In the genomic region with DNA sequence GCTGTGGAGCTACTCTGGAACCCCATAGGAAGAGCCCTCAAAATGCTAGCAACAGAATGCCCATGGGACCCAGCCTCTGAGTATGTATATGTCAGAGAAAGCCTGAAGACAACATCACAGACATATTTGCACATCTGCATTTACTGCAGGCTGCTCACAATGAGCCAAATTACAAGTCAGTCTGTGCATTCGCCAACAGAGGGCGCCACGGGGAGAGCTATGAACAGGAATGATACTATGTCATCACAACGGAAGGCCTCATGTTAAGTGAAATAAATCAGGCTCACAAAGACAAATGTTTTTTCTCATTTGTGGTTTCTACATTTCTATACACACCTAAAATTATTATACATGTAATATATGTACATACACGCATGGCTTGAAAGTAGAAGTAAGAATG, we compare ENCODE assay signal across 10 mouse cellular contexts.
DNase-seq lines count a peak whose midpoint lies in the region; ATAC-seq and TF ChIP-seq lines count a peak whose summit lies in the region.
"Had no signal": no experiment of that assay in that cellular context is flagged by ENCODE, and none has a peak within 500 bp of the region (broad histone marks: within the 10 kb centered on the region; RNA-seq: fewer than 3 reads in every experiment).

No protein-coding gene starts in this region.

- no peak overlapping the region for H3K4me3 ChIP-seq in kidney, adult 2 months (ENCODE audit: insufficient read depth, low read depth, low read length)
- H3K4me3 ChIP-seq in kidney, embryonic 14.5 days (ENCODE audit: low read length), result no peak overlapping the region
- H3K4me3 ChIP-seq in ES-Bruce4 (ENCODE audit: low read depth, low read length), result no peak overlapping the region

- TF ChIP-seq EP300 in ES-Bruce4 (IDR thresholded peaks at IDR 0.05; ENCODE audit: insufficient read depth, low read depth, low read length), result no peak

- no peaks in the 10 kb centered on the region for H3K9me3 ChIP-seq in kidney, embryonic 14.5 days (ENCODE audit: control insufficient read depth, low read length)
- H3K9me3 ChIP-seq in ES-Bruce4 (replicated peaks; ENCODE audit: control insufficient read depth, insufficient read depth, low read length, poor library complexity, severe bottlenecking), result no peaks in the 10 kb centered on the region

- no peaks in the 10 kb centered on the region for H3K36me3 ChIP-seq in kidney, adult 2 months (ENCODE audit: control insufficient read depth, insufficient read depth, low read length)
- peaks cover 13% of the 10 kb centered on the region; the same call in 1 of the 2 replicates for H3K36me3 ChIP-seq in kidney, embryonic 14.5 days (ENCODE audit: control insufficient read depth, insufficient read depth, low read length)
- peaks cover 3% of the 10 kb centered on the region; the same call in 1 of the 2 replicates for H3K36me3 ChIP-seq in ES-Bruce4 (ENCODE audit: control insufficient read depth, insufficient read depth, low read length, poor library complexity, severe bottlenecking)

- no peaks in the 10 kb centered on the region; the same call in 1 of the 2 replicates for H3K27me3 ChIP-seq in kidney, adult 2 months (replicated peaks; ENCODE audit: control insufficient read depth, insufficient read depth, low read length)
- no peaks in the 10 kb centered on the region for H3K27me3 ChIP-seq in kidney, embryonic 14.5 days (ENCODE audit: control insufficient read depth, insufficient read depth, low read length)
- no peaks in the 10 kb centered on the region; the same call in 1 of the 2 replicates for H3K27me3 ChIP-seq in ES-Bruce4 (ENCODE audit: control insufficient read depth, insufficient read depth, low read length, poor library complexity, severe bottlenecking)

- no peak overlapping the region for H3K9ac ChIP-seq in kidney, embryonic 14.5 days (ENCODE audit: low read depth, low read length)
- H3K9ac ChIP-seq in ES-Bruce4 (ENCODE audit: low read depth, poor library complexity, severe bottlenecking), result no peak overlapping the region

- no peaks in the 10 kb centered on the region for H3K4me1 ChIP-seq in kidney, adult 2 months (ENCODE audit: control insufficient read depth, insufficient read depth, low read length)
- H3K4me1 ChIP-seq in kidney, embryonic 14.5 days (ENCODE audit: control insufficient read depth, insufficient read depth, low read length), result no peaks in the 10 kb centered on the region
- H3K4me1 ChIP-seq in ES-Bruce4 (ENCODE audit: control insufficient read depth, insufficient read depth, low read length), result no peaks in the 10 kb centered on the region

- DNase-seq in kidney, adult 2 months, result peak; percentile 7
- DNase-seq in 416B (ENCODE audit: low read depth), result peak; percentile 62
- DNase-seq in spleen, adult 12 weeks (ENCODE audit: low spot score), result no peak
- DNase-seq in spleen, adult 18-20 months, result no peak
- no peak for DNase-seq in frontal cortex, adult 2 months (ENCODE audit: extremely low spot score in 1 of 2, low spot score in 1 of 2)
- DNase-seq: cerebellum, adult 11-12 months; gastrocnemius, postnatal 25 days had no signal

- H3K4me2 ChIP-seq in kidney, embryonic 14.5 days (replicated peaks; ENCODE audit: low read depth, low read length), result no peak overlapping the region

- ATAC-seq in kidney, embryonic 14.5 days (ENCODE audit: low FRiP score, low TSS enrichment), result no peak
- ATAC-seq in granulocyte monocyte progenitor cell, adult 5-6 weeks (replicated peaks; ENCODE audit: poor library complexity, severe bottlenecking), result peak; percentile 62; the same call in 1 of the 2 replicates

- 67% methylated on average over 5 of the region's 5 CpGs for WGBS in kidney, adult 2 months
- 71% methylated on average over 5 of the region's 5 CpGs for WGBS in kidney, embryonic 14.5 days

- peak; percentile 44 for TF ChIP-seq CTCF in kidney, adult 2 months (conservative IDR thresholded peaks at IDR 0.05; ENCODE audit: insufficient read depth, insufficient read length, low read depth, low read length)
- TF ChIP-seq CTCF in ES-Bruce4 (IDR thresholded peaks at IDR 0.05; ENCODE audit: low read depth, low read length), result peak; percentile 72

- TF ChIP-seq POLR2A in kidney, adult 2 months (IDR thresholded peaks at IDR 0.05; ENCODE audit: low read depth, low read length), result no peak
- TF ChIP-seq POLR2A in ES-Bruce4 (IDR thresholded peaks at IDR 0.05; ENCODE audit: insufficient read depth, low read length), result no peak

- H3K27ac ChIP-seq in kidney, adult 2 months (ENCODE audit: insufficient read depth, low read depth, low read length), result no peak overlapping the region
- H3K27ac ChIP-seq in kidney, embryonic 14.5 days (ENCODE audit: low read depth, low read length), result no peak overlapping the region
- no peak overlapping the region for H3K27ac ChIP-seq in ES-Bruce4 (ENCODE audit: insufficient read depth, low read length)

Comparison
In these comparisons a context has a peak if more than half of its experiments do, and no peak if none do; other contexts are left out.
1. DNase-seq: peak in kidney, adult 2 months (single experiment) and 416B (single experiment); none in spleen, adult 12 weeks (single experiment), spleen, adult 18-20 months (0 of 2) and frontal cortex, adult 2 months (0 of 2).